Mouse (Mus musculus) thymus, postnatal 4 days (tissue): ENCODE measurements at regions not wholly inside any gene's neighbourhood (a gene's known extent, or its start where the extent isn't known, plus 50 kb on each side); places are given as distances from the start of the nearest gene placed in this dataset.

ENCODE experiments used
- DNase-seq: peaks from one replicate; pipeline ENCODE4 v3.0.0; 2021

- DNase-seq = no peak
Measured at GRCm38 (mm10) chr3:148555324-148555723, 435.0 kb downstream of the Adgrl2 start.

- no peak for DNase-seq
Measured at GRCm38 (mm10) chr3:148550716-148551115, 439.6 kb downstream of the Adgrl2 start.

GRCm38 (mm10) chr3:148544929-148545328, 445.4 kb downstream of the Adgrl2 start:
- no peak for DNase-seq

- no peak for DNase-seq
Measured at GRCm38 (mm10) chr3:148542217-148542616, 448.1 kb downstream of the Adgrl2 start.

- DNase-seq = no peak
Measured at GRCm38 (mm10) chr3:148537669-148538271, 452.6 kb downstream of the Adgrl2 start.

GRCm38 (mm10) chr3:148529893-148530292, 460.5 kb downstream of the Adgrl2 start:
- DNase-seq = no peak

GRCm38 (mm10) chr3:148510381-148510780, 480.0 kb downstream of the Adgrl2 start:
- no peak for DNase-seq

- DNase-seq = no peak
Measured at GRCm38 (mm10) chr3:148504928-148505327, 485.4 kb downstream of the Adgrl2 start.

- no peak for DNase-seq
Measured at GRCm38 (mm10) chr3:148503432-148503831, 486.9 kb downstream of the Adgrl2 start.

GRCm38 (mm10) chr3:148501801-148502200, 488.6 kb downstream of the Adgrl2 start:
- no peak for DNase-seq

- DNase-seq = no peak
Measured at GRCm38 (mm10) chr3:148496672-148497071, 493.7 kb downstream of the Adgrl2 start.

- DNase-seq = no peak
Measured at GRCm38 (mm10) chr3:148491287-148491686, 499.1 kb downstream of the Adgrl2 start.

- no peak for DNase-seq
Measured at GRCm38 (mm10) chr3:148489201-148489600, 501.2 kb downstream of the Adgrl2 start.

- DNase-seq = no peak
Measured at GRCm38 (mm10) chr3:148487949-148488348, 502.4 kb downstream of the Adgrl2 start.

GRCm38 (mm10) chr3:148475862-148476261, 514.5 kb downstream of the Adgrl2 start:
- no peak for DNase-seq

- no peak for DNase-seq
Measured at GRCm38 (mm10) chr3:148472943-148473444, 517.4 kb downstream of the Adgrl2 start.

GRCm38 (mm10) chr3:148465456-148465855, 524.9 kb downstream of the Adgrl2 start:
- no peak for DNase-seq

- no peak for DNase-seq
Measured at GRCm38 (mm10) chr3:148462791-148463190, 527.6 kb downstream of the Adgrl2 start.

GRCm38 (mm10) chr3:148448888-148449287, 541.5 kb downstream of the Adgrl2 start:
- no peak for DNase-seq

- no peak for DNase-seq
Measured at GRCm38 (mm10) chr3:148448465-148448864, 541.9 kb downstream of the Adgrl2 start.

- no peak for DNase-seq
Measured at GRCm38 (mm10) chr3:148446845-148447244, 543.5 kb downstream of the Adgrl2 start.

- no peak for DNase-seq
Measured at GRCm38 (mm10) chr3:148443012-148443411, 547.3 kb downstream of the Adgrl2 start.

GRCm38 (mm10) chr3:148434033-148434432, 556.3 kb downstream of the Adgrl2 start:
- no peak for DNase-seq

GRCm38 (mm10) chr3:148429012-148429865, 561.1 kb downstream of the Adgrl2 start:
- DNase-seq = no peak
